Mouse (Mus musculus) testis, postnatal 10 days (tissue): ENCODE results near the gene Isoc2a.
"Not testable (repeated sequence)": the region's sequence is repeated elsewhere in the genome, so short reads cannot be mapped to it uniquely, and the experiment has no call there.

Experiments used
- DNase-seq: peaks from one replicate; pipeline ENCODE4 v3.0.0; 2021; ENCODE audit warnings: low spot score

Gene Isoc2a

DNA sequence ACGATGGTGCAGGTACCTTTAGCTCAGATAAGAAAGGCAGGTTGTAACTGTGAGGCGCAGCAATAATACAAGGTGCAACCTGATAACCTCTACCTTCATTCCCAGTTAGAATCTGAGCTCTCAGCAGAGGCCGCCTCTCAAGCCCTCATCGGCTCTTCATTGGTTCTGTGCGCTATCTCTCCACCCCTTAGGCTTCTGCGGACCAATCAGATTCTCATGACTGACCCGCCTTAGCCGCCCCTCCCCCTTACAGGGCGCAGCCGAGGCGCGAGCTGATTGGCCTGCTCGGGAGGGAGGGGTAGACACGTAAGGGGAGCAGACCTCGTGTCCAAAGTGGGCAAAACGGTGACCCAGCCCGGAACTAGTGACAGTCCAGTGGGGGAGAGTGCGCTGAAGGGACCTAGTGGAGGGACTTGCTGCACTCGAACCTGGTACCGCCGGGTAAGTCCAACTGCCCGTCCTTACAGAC, at the start of gene Isoc2a:
TSS of gene Isoc2a (plus strand) at position 401 of the 469 bp plus-strand sequence.
- peak; percentile 88 for DNase-seq

DNA sequence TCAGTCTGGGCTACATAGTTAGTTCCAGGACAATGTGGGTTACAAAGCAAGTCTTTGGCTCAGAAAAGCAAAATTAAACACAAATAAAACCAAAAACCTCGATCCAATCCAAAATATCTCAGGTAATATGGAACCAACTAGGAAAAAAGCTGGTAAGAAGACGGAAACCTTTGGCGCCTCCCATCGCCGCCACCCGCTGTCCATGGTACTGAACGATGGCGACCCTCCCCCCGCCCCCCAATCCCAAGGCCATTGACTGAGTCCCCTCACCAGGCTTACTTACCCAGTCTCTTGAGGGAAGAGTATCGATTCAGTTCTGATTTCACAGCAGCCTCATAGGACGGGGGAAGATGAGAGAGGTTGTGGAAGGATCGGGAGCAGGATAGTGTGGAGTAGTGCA, 46.5 kb upstream of the Isoc2a start:
- DNase-seq, result no peak

- peak; percentile 59 for DNase-seq
Measured at GRCm38 (mm10) chr7:4835631-4836327, 41.2 kb upstream of the Isoc2a start.

- peak; percentile 79 for DNase-seq
Measured at GRCm38 (mm10) chr7:4836351-4836792, 40.6 kb upstream of the Isoc2a start.

DNA sequence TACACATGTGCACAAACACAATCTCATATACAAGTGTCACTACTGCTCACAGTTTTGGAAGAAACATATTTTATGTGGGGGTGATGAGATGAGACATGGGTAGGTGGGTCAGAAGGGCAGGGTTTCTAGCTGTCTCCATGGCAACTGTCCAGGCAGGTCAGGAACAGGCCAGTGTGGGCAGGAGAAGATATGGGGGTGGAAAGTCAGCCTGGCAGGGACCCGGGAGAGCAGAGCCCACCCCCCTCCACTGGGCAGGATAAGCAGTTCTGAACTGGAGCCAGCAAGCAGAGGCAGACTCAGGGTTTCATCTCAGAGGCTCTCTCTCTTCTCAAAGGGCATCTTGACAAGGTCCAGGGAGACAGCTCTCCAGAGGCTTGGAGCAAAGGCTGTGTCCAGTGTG, 39.3 kb upstream of the Isoc2a start:
- DNase-seq, result peak; percentile 49

DNA sequence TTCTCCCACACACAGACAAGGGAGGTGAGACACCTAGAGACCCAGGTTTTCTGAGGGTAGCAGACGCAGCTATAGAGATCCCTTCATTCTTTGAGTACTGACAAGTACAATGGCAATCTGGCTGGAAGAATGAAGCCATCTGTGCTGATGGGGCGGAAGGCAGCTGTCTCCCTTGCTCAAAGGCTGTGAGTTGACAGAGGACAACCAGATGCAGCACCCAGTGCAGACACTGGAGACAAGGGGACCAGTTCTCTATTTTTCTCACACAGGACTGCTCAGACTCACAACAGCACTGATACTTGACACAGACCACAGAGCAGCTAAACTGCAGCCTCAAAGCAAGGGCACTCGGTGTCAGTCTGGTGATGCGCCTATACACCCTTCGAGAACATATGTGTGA, 34.9 kb upstream of the Isoc2a start:
- no peak for DNase-seq

- DNase-seq, result peak; percentile 47
Measured at GRCm38 (mm10) chr7:4842634-4843131, 34.3 kb upstream of the Isoc2a start.

GRCm38 (mm10) chr7:4843604-4844244, 33.2 kb upstream of the Isoc2a start:
- peak; percentile 75 for DNase-seq

- no peak for DNase-seq
Measured at GRCm38 (mm10) chr7:4844245-4844916, 32.6 kb upstream of the Isoc2a start, which contains the start of gene Shisa7. Gene Shisa7 (minus strand): TSS chr7:4844696.

GRCm38 (mm10) chr7:4844917-4845309, 32.0 kb upstream of the Isoc2a start:
- DNase-seq, result peak; percentile 87

DNA sequence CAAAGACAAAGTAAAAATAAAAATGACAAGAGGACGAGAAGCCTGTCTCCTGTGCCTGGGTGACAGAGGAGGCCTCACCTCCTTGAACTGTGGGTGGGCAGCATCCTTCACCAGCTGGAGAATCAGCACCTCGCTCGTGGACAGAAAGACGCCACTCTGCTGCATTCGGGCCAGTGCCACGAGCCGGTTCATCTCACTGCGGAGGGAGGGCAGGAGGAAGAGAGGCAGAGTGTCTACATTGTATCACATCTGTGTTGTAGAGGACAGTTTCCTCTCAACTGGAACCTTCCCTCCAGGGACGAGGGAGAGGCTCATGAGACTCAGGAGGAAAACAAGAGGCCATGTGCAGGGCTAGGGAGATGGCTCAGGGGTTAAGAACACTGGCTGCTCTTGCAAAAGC, 27.6 kb upstream of the Isoc2a start:
- peak; percentile 63 for DNase-seq

DNA sequence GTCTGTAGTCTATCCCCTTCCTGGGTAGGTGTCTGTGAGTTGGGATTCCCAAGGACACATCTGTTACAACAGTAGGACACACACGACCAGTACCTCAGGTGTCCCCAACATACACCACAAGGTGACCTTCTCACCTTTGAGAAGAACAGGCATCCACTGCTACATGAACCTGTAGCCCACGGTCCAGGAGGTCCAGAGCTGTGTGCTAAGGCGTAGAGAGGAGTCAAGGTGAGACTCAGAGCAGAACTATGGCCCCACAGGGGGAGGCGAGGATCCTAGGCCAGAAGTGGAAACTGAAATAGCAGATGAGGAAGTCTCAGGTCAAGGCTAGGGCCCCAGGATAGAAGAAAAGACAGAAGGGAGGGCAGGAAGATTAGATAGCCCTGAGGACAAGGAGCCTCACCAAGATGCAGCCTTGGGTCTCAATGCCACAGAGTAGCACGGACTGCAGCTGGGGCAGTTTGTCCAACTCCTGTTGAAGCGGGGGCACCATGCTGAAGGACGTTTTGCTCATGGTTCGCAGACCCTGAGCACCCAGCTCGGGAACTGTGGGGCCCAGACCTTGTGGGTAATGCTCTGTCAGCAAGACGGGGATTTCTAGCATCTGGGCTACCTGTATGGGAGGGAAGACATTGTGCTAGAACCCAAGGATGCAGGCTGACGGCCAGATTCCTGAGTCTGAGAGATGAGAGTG, 26.2 kb upstream of the Isoc2a start:
- peak; percentile 61 for DNase-seq

DNA sequence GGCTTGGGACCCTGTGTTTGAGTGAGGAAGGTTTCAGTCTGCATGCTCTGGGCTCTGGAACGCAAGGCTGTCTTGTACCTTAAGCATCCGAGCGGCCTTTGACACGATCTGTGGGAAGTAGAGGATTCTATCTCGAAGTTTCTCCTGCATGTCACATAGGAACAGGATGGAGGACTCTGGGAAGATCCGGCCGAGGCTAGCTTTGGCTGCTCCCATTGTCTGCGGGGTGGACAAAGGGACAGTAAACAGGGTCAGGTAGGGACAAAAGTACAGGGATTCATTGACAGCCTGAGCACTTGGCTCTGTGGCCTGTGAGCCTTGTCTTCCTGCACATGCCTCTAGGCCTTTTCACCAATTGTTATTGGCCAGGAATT, 25.7 kb upstream of the Isoc2a start:
- peak; percentile 61 for DNase-seq

DNA sequence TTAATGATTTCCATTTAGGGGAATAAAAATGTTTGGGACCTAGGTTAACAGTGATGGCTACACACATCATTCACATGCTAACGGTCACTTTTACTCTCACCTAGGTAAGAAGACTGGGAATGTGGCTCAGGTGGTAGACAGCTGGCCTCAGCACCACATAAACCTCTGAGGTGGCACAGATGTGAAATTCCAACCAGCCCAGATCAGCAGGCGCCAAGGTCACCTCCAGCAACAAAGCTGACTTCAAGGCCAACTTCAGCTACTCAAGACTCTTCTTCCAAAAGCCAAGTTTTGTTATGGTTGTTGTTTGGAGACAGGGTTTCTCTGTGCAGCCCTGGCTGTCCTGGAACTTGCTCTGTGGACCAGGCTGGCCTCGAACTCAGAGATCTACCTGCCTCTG, 23.3 kb upstream of the Isoc2a start:
- no peak for DNase-seq

- DNase-seq, result no peak
Measured at GRCm38 (mm10) chr7:4856508-4856907, 20.4 kb upstream of the Isoc2a start.

GRCm38 (mm10) chr7:4857321-4857720, 19.6 kb upstream of the Isoc2a start:
- peak; percentile 77 for DNase-seq

DNA sequence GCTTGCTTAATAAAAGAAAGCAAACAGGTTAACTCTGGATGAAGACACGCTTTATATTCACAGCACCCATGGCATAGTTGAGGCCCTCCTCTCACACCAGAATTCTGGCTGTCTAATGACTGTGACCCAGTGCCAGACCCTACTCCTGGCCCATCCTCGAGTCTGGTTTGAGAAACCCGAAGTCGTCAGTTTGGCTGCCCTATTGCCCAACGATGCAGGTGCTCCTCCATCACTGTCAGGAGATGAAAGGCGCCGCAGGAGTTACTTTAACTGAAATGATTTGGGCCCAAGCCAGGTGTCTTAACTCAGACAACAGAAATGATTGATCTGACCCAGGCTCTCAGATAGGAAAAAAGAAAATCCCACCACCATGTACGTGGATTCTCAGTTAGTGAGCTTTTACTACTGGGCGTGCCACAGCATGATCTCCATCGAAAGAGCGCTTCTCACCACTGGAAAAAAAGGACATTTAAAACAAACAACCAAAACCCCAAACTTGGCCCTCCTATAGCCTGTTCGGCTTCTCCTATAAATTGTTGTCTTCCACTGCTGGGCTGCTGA, 17.5 kb upstream of the Isoc2a start:
- DNase-seq, result no peak

DNA sequence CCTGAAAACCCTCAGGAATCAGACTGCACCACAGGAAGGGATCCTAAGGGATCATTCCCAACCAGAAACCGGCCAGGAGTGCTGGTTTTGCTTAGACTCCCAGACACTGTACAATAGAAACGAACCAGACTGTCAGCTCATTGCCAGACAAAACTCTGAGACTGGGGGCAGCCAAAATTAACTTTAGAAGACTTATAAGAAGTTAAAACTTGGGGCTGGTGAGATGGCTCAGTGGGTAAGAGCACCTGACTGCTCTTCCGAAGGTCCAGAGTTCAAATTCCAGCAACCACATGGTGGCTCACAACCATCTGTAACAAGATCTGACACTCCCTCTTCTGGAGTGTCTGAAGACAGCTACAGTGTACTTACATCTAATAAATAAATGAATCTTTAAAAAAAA, 16.0 kb upstream of the Isoc2a start:
- not testable (repeated sequence) for DNase-seq

GRCm38 (mm10) chr7:4863041-4863440, 13.9 kb upstream of the Isoc2a start:
- peak; percentile 87 for DNase-seq

- no peak for DNase-seq
Measured at GRCm38 (mm10) chr7:4863541-4864080, 13.3 kb upstream of the Isoc2a start.

- DNase-seq, result no peak
Measured at GRCm38 (mm10) chr7:4864130-4864845, 12.7 kb upstream of the Isoc2a start.
